Mouse (Mus musculus): ENCODE results near the gene Tfec. TPM values are rescaled to one million over a fixed set of nuclear protein-coding genes. Genes with fewer than 3 reads are reported as not detected.

Tfec gene
- polyA plus RNA-seq, 1 experiment from 2014 or later = 0.28 TPM

Other genes starting within 250 kb of the Tfec start
- 25.7 and 28.9 TPM in 2 replicates for gene Tes, start 166.7 kb upstream of the Tfec start, polyA plus RNA-seq (2015; fragmentation: Nextera tagmentation; extraction: Ambion mirVana)

All from forebrain, embryonic 15.5 days (tissue).